Mouse (Mus musculus) MEL (cell line): Measurements from ENCODE around the gene Tmem266.

ENCODE experiments used
- GABPA ChIP-seq: IDR thresholded peaks from 2 replicates; pipeline ENCODE4 v1.6.1; 2012; ENCODE audit warnings: low read depth, mild to moderate bottlenecking, inconsistent platforms, low read length, improper control_type of control experiment, moderate library complexity
- TCF12 ChIP-seq: IDR thresholded peaks from 2 replicates; pipeline ENCODE4 v1.6.1; 2014; ENCODE audit warnings: low read depth, mild to moderate bottlenecking, inconsistent platforms, low read length, improper control_type of control experiment, moderate library complexity

DNA sequence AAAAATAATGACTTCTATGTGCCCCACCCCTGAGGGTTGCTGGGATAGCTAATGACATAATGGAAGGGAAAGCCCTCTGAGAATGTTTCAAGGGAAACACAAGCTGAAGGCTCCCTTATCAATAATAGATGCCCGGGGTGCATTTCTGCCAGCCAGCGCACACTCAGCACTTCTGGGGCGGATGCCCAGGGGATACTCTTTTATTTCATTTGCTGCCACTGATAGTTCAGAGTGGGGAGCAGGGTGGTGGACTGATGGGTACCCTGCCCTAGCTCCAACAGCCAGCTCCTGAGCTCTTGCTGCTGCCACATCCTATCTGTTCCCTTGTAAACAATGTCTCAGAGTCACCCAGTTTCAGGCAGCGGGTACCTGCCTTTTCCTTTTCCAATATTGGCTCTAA lies 120.8 kb downstream of the Tmem266 start:
- TF ChIP-seq TCF12 (no peak), GABPA (no peak)
